Mouse (Mus musculus): Measurements from ENCODE around the gene Cdc20. TPM values are rescaled to one million over a fixed set of nuclear protein-coding genes. Genes with fewer than 3 reads are reported as not detected.

Gene Cdc20
- total RNA-seq, 2 experiments from 2014 or later = 1.1 to 1.3 TPM

- no peak for DNase-seq (ENCODE audit: low spot score in 2 of 2)
- H3K27ac ChIP-seq = no peak overlapping the region
- no peak overlapping the region for H3K4me3 ChIP-seq
- no peak for TF ChIP-seq CTCF (conservative IDR thresholded peaks at IDR 0.05)
These were observed 7.8 kb downstream of the Cdc20 start for GRCm38 (mm10) chr4:118429215-118429895.

- peak overlapping the region; percentile 90 for H3K27ac ChIP-seq
These were observed 8.5 kb downstream of the Cdc20 start for GRCm38 (mm10) chr4:118428531-118429214.

DNA sequence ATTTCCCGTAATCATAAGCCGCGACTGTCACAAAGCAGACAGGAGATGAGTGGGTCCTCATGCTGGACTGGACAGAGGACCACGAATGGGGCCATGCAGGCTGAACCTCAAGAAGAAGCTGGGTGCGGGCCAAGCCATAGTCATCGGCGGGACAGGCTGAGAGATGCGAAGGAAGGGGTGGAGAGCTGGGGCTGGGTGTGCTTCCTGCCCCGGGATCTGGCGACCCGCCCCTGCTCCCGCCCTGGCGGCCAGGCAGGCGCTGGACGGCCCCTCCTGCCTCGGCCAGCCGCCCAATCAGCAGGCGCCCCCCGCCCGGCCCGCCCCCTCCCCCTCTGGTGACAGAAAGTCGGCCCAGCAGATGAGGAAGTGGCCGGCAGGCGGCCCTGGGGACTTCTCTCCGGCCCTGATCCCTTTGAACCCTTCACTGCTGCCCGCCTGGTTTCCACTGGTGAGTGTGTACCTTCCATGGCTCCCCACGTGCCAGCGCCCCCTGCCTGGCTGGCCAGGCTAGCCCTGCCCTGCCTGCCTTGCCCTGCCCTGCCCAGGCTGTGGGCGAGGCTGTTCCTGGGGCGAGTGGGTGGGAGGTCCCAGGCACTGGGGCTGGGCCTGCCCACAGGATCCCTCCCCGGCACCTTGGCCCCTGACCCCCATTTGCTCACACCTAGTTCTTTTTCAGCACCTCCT, 9.2 kb downstream of the Cdc20 start, which contains the start of gene Elovl1:
Gene Elovl1 (plus strand): TSS at position 326 of the 684 bp plus-strand sequence.
- DNase-seq (ENCODE audit: low spot score in 2 of 2) = peak; percentile 63 to 65
- Histone ChIP-seq H3K27ac (peak within 1 kb of the TSS; percentile 90), H3K4me3 (peak within 1 kb of the TSS; percentile 64)
- peak; percentile 69 for TF ChIP-seq CTCF (conservative IDR thresholded peaks at IDR 0.05)

More at GRCm38 (mm10) chr4:118428531-118429214, 8.5 kb downstream of the Cdc20 start:
- peak overlapping the region; percentile 64 for H3K4me3 ChIP-seq
- no peak for TF ChIP-seq CTCF (conservative IDR thresholded peaks at IDR 0.05)
- no peak for DNase-seq (ENCODE audit: low spot score in 2 of 2)

DNA sequence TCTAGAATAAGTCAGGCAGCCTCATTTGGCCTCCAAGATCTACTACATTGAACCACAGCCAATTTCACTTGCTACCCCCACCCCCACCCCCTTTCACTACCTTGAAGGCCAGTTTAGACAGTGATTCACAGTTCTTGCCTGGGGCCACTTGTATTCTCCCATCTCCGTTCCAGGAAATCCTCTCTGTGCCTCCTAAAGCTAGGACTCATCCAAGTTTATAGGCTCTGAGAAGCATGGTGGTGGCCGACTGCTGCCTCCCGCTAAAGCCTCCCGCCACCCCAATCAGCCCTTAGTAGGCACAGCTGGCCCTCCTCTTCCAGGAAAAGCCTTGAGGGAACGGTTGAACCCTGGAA, 9.8 kb downstream of the Cdc20 start:
- TF ChIP-seq CTCF (conservative IDR thresholded peaks at IDR 0.05) = no peak
- DNase-seq (ENCODE audit: low spot score in 2 of 2) = no peak
- H3K27ac ChIP-seq = peak overlapping the region; percentile 90
- H3K4me3 ChIP-seq = peak overlapping the region; percentile 64

- H3K4me3 ChIP-seq = no peak overlapping the region
- no peak for DNase-seq (ENCODE audit: low spot score in 2 of 2)
- no peak for TF ChIP-seq CTCF (conservative IDR thresholded peaks at IDR 0.05)
- H3K27ac ChIP-seq = no peak overlapping the region
These were observed 11.8 kb downstream of the Cdc20 start for GRCm38 (mm10) chr4:118425374-118425773.

- Histone ChIP-seq H3K4me3 (no peak overlapping the region), H3K27ac (no peak overlapping the region)
- DNase-seq (ENCODE audit: low spot score in 2 of 2) = no peak
- TF ChIP-seq CTCF (conservative IDR thresholded peaks at IDR 0.05) = no peak
These were observed 12.5 kb downstream of the Cdc20 start for GRCm38 (mm10) chr4:118424541-118425160.

GRCm38 (mm10) chr4:118421384-118421783, 15.8 kb downstream of the Cdc20 start:
- no peak overlapping the region for H3K27ac ChIP-seq
- TF ChIP-seq CTCF (conservative IDR thresholded peaks at IDR 0.05) = no peak
- DNase-seq (ENCODE audit: low spot score in 2 of 2) = no peak
- H3K4me3 ChIP-seq = no peak overlapping the region

- H3K27ac ChIP-seq = peak overlapping the region; percentile 72
- no peak for DNase-seq (ENCODE audit: low spot score in 2 of 2)
- H3K4me3 ChIP-seq = no peak overlapping the region
- TF ChIP-seq CTCF (conservative IDR thresholded peaks at IDR 0.05) = no peak
These were observed 19.9 kb downstream of the Cdc20 start for GRCm38 (mm10) chr4:118417112-118417797.

GRCm38 (mm10) chr4:118416329-118416728, 20.8 kb downstream of the Cdc20 start:
- TF ChIP-seq CTCF (conservative IDR thresholded peaks at IDR 0.05) = no peak
- Histone ChIP-seq H3K4me3 (no peak overlapping the region), H3K27ac (peak overlapping the region; percentile 72)
- no peak for DNase-seq (ENCODE audit: low spot score in 2 of 2)

GRCm38 (mm10) chr4:118415779-118416178, 21.4 kb downstream of the Cdc20 start:
- peak; percentile 58 for TF ChIP-seq CTCF (conservative IDR thresholded peaks at IDR 0.05)
- peak overlapping the region; percentile 72 for H3K27ac ChIP-seq
- no peak for DNase-seq (ENCODE audit: low spot score in 2 of 2)
- no peak overlapping the region for H3K4me3 ChIP-seq

GRCm38 (mm10) chr4:118413553-118413952, 23.6 kb downstream of the Cdc20 start:
- DNase-seq (ENCODE audit: low spot score in 2 of 2) = no peak
- TF ChIP-seq CTCF (conservative IDR thresholded peaks at IDR 0.05) = no peak
- no peak overlapping the region for H3K4me3 ChIP-seq
- no peak overlapping the region for H3K27ac ChIP-seq

- TF ChIP-seq CTCF (conservative IDR thresholded peaks at IDR 0.05) = no peak
- no peak overlapping the region for H3K27ac ChIP-seq
- DNase-seq (ENCODE audit: low spot score in 2 of 2) = no peak
- no peak overlapping the region for H3K4me3 ChIP-seq
These were observed 26.3 kb downstream of the Cdc20 start for GRCm38 (mm10) chr4:118410871-118411270.

Data from layer of hippocampus, adult 2 months (tissue).